Mouse (Mus musculus): Measurements from ENCODE around the gene Cacfd1.

The Cacfd1 gene

DNA sequence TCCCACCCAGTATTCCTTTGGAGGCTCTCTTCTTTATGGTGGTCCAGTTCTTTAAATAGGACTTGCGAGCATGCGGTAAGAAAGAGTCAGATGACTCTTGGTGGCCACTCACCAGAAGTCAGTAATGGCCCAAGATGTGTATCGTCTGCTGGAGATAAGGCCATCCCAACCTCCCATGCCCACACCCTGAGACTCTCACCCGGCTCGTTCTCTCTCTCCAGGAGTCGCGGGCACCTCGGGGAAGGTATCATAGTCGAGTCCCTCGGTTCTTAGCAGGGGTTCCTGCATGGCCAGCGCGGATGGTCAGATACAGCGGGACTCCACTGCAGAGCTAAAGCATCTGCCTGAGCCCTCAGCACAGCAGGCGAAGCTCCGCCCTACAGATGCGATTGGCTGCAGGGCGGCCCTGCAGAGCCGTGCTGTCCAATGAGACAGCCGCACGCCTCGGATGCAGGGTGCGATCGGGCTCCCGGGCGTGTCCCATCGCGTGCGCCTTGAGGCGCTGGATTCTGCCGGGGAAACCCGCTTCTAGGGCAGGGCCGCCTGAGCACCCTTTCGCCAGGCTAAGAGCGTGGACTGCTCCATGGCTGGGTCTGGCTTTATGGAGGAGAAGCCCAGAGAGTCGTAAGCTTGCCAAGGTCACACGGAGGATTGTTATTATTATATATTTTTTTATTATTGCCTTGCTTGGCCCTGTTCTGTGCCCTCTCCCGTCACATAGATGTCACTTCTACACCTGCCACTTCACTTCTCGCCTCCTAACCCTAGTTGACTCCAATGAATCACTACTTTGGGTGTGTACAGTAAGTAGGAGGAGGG lies 18.1 kb downstream of the Cacfd1 start, which contains the start of gene Slc2a6:
Gene Slc2a6, minus strand, starts transcription at position 381 of the 819 bp plus-strand sequence.
- DNase-seq (ENCODE audit: low read depth): peak; percentile 78

DNA sequence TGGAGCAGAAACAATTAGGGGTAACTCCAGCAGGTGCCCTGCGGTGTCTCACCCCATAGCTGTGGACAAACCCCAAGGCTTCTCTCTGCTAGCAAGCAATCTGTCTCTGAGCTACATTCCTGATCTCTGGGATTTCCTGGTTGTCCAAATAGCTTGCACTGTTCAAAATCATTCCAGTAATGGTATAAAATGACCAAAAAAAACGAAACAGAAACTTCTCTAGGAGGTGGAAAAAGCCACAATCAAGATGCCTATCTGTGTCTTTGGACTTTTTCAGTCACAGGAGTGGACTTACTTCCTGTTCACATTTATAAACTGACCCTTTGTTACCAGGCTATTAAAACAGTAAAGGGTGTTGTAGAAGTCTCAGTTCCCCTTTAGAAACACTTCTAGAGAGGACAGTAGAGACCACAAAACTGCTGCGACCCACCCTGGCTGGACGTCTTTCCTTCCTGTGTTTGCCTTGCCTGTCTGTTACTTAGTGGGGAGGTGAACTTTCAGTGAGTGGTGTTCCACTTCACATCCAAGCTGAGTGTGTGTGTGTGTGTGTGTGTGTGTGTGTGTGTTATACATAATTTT lies 18.8 kb downstream of the Cacfd1 start:
- no peak for DNase-seq (ENCODE audit: low read depth)

DNA sequence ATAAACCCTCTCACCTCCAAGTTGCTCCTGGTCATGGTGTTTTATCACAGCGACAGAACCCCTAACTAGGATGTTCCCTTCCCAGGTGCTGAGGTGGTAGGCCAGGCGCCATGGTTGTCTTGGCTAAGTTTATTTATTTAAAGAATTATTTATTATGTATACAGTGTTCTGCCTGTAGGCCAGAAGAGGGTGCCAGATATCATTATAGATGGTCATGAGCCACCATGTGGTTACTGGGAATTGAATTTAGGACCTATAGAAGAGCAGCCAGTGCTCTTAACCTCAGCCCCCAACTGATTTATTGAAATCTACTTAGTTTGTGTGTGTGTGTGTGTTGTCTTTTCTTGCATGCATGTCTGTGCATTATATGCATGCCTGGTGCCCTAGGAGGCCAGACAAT lies 22.6 kb downstream of the Cacfd1 start:
- no peak for DNase-seq (ENCODE audit: low read depth)

DNA sequence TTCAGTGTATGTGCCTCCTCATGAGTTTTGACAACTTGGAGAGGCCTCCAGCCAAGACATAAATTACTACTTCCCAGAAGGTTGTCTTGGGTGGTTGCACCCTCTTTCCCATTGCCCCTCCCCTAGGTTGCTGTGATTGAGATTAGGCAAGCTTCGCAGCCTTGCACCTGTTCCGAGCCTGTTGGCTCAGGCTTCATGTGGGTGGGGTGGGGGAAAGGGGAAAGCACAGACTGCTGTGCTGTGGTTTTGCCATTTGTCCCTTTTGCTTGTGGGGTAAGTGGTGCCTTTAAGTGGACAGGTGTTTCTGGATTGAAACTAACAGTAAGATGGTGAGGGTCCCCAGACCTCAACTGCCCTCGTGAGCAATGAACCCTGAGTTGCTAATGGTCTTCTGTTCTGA lies 26.3 kb downstream of the Cacfd1 start:
- DNase-seq (ENCODE audit: low read depth): no peak

DNA sequence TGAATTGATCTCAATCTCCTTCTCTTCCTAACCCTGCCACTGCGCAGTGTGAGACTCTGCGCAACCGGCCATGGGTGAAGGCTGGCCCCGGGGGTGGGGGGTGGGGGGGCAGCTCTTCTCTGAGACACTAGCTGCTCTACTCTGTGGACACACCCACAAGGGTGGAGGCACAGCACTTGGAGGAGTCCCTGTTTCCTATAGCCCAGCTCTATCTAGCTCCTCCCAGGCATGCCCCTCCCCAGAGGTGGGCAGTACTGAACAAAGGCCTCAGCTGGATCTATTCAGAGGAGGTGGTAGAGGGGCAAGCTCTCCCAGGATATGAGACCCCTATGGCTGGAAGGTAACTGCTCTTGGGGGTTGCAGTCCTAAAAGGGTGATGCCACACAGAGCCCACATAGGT lies 27.3 kb downstream of the Cacfd1 start:
- DNase-seq (ENCODE audit: low read depth): no peak

DNA sequence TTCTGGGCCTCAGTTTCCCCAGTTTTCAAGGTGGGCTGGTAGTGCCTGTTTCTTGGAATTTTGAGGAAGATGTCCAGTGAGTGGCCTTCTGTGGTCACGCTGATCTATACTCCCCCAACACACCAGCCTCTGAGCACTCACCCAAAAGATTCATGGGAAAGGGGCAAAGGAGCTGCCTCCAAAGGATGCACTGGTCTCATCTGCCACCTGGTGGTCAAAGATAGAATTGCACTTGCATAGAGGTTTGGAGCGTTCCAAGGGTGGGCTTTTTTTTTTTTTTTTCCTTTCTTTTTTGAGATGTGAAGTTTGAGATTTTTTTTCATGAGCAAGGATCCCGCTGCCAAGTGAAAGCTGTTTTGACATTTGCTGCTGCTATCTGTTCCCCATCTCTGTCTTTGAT lies 28.9 kb downstream of the Cacfd1 start:
- peak; percentile 51 for DNase-seq (ENCODE audit: low read depth)

DNA sequence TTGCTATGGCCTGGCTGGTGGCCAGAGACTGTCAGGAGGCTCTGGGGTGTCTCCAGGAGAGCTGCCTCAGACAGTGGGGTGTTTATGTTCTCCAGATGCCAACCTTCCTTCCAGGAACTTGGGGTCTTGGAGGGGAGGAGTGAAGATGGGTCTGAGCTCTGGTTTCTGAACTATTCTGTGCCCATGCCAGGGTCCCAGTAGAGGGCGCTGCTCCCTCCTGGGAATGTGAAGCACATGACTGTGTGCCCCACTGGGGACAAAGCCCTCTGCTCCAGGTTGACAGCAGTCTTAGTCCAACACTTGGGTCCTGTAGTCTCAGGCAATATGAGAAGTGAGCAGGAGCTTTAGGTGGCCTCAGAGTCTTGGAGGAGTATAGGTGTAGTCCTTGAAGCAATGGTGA lies 29.6 kb downstream of the Cacfd1 start:
- no peak for DNase-seq (ENCODE audit: low read depth)

DNA sequence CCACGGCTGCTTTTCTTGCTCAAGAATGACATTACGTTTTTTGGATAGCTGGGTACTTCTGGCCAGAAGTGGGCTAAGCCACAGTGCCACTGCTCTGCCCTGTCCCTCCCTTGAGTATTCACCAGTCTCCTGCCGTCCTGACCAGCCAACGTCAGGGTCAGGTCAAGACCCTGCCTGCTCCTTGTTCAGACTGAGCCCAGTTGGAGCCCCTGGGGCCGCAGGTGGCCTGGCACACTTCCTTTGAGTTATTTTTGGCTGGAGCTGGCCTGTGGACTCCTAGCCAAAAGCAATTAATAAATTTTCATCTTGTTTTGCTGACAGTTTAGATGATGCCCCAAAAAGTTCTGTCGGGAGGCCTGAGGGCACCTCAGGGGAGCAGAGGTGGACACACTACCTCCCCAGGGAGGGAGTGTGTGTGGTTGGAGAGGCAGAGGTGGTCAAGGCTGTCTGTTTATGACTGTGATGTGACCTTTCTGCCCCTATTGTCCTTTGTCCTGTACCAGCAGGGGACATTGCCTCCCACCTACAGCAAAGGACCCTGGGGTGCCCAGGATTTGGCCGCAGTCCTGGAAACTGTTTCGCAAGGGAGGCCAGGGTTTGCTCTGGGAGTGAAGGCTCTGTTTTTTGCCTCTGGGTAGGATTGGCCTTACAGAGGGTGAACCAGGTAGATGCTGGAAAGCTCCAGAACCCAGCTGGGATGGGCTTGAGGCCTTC lies 32.6 kb downstream of the Cacfd1 start:
- DNase-seq (ENCODE audit: low read depth): no peak

DNA sequence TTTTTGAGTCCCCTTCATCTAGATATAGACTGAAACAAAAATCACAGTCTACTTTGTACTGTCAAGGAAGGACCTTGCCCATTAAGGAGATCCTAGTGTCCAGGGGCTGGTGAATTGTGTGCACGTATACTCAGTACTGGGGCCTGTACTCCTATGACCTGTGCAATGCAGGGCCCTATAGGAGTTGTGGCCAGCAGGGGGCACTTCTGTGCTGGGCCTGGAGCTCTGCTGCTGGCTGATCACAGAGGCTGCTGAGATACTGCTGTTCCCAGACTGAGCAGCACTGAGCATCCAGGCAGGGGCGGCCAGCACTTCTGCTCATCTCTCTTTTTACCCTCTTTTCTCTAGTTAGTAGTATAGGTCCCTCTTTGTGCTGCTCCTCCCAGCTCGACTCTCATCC lies 33.7 kb downstream of the Cacfd1 start:
- DNase-seq (ENCODE audit: low read depth): no peak

DNA sequence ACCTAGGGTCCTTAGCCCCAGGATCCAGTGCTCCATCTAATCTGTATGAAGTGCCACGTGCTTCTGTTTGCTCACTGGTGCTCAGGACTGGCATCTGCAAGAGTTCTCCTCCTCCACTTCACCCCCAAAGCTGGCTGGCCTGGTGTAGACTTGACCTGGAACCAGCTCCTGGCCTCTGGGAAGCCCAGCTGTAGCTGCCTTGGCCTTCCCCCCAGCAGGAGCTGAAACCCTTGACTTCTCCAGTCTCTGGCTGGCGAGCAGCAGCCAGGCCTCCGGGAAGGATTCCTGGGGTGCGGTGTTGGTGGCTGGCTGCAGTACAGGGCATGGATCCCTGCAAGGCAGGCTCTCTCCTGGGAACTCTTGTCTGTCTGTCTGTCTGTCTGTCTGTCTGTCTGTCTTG lies 34.4 kb downstream of the Cacfd1 start:
- no peak for DNase-seq (ENCODE audit: low read depth)

DNA sequence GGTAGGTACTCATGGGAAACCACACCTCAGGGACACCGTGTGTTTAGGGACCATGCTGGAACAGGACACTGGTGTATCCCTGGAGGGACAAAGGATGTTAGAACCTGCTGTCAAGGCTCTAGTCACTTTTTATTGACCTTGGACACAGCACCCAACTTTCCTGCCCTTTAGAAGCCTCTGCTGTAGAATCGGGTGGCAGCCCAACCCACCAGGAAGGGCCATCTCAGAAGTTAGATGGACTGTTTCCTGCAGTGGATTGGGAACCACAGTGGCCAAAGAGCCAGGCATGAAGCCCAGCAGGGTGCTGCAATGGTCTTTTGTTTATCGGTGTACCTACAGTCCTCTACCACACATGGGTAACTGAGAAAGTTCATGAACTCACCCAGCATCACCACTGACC lies 34.9 kb downstream of the Cacfd1 start:
- DNase-seq (ENCODE audit: low read depth): no peak

DNA sequence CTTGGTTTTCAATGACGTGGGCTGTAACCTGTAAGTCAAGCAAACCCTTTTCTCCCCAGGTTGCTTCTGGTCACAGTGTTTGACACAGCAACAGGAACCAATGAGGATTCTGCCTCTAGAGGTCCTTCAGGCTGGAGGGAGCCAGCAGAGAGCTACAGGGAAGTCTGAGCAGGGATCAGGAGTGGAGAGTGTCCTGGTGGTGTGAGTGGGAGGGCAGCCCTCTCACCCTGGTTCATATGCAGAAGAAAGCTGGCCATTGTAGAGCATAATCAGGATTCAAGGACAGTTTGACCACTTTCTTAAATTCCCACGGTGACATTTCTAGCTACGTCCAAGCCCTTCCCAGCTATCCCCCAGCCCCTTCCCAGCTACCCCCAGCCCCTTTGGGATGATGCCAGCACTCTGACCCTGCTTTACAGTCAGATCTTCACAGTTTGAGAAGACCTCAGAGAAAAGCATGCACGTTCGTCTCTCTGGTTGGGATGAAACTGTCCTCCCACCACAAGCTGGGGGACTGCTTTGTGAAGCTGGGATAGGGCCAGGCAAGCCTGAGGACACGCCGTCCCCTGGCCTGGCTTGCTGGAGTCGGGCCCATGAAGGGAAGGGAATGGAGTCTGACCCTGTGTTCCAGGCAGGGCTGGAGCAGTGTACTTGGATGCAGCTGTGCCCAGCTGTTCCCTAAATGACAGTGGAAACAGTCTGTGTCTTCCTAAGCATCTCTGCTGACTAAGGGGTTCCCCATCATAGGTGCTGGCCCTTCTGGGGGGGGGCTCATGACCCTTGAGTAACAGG lies 36.4 kb downstream of the Cacfd1 start:
- no peak for DNase-seq (ENCODE audit: low read depth)

DNA sequence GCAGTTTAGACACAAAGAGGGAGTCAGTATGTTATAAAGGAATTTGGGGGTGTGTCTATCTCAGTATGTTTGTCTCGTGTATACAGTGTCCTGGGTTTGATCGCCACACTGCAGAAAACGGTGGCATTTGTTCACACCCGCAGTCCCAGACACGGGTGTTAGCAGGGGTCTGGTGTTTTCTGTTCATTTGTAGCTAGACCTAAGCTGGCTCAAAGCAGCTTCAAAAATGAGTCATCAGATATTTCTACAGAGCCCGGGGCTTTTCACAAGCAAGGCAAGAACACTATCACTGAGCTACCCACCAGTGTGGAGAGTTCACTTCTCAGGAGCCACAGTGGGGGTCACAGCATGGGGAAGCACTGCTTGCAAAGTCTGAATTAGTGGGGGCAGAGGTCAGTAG lies 39.7 kb downstream of the Cacfd1 start:
- DNase-seq (ENCODE audit: low read depth): no peak

DNA sequence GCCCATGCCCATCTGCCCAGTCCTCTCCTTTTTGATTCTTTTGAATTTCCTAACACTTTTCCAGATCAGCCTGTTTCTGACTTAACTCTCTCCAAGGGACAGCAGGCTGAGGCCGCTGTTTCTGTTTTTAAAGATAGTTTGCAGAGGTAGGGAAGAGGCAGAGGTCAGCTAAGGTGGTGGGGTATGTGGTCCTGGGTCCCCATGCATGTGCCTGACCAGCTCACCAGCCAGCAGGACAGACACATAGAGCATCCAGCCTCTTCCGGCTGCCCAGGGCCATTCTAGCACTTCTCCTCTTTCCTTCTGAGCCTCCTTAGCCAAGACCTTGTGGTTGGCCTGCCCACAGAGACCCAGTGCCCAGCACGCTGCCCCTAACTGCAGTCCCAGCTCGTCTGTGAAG lies 48.5 kb downstream of the Cacfd1 start:
- no peak for DNase-seq (ENCODE audit: low read depth)

DNA sequence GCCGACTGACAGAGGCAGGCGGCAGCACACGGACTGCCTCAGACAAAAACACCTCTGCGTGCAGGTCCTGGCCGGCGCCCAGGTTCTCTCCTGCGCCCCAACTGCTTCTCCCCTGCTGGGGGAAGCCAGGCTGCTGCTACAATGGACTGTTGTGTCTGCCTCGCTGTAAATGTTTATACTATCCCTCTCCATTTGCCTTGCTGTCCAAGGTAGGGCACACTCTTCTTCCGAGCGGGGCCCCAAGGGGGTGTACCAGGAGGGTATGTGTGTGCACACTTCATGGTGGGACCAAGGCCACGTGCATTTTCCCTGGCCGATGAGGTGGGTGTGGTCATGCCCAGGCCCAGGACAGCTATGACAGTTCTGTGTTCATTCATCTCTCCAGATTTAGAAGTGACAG lies 49.0 kb downstream of the Cacfd1 start:
- no peak for DNase-seq (ENCODE audit: low read depth)

DNA sequence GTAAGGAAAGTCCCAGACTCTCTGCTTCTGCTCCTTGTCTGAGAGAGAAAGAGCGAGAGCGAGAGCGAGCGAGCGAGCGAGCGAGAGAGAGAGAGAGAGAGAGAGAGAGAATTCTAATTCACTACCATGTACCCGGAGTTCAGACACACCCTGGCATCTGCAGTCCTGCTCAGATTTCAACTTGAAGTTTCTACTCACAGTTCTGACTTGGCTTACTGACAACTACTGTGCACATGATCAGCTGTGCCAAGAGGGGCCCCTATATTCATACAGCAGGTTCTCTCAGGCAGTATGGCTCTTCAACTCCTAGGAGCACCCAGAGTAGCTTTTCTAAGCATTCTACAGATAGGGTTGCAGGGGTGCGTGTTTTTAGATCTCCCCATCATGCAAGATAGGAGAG lies 49.5 kb downstream of the Cacfd1 start:
- no peak for DNase-seq (ENCODE audit: low read depth)

DNA sequence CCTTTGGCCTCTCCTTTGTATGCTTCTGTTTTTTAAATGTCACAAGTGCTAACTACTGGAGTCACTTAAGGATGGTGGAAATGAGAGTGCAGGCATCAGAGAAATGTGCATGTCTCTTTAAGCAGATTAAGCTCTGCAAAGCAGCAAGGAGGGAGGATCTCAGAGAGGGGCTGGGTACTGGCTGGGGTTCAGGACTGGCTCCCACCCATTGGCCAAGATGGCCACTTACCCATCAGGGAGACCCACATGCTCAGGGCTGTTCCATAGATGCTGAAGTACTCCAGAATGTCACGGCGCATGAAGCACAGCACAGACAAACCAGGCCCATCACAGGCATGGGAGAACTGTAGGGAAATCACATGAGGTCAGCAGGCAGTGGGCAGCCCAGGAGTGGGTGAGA lies 57.4 kb downstream of the Cacfd1 start:
- DNase-seq (ENCODE audit: low read depth): no peak

DNA sequence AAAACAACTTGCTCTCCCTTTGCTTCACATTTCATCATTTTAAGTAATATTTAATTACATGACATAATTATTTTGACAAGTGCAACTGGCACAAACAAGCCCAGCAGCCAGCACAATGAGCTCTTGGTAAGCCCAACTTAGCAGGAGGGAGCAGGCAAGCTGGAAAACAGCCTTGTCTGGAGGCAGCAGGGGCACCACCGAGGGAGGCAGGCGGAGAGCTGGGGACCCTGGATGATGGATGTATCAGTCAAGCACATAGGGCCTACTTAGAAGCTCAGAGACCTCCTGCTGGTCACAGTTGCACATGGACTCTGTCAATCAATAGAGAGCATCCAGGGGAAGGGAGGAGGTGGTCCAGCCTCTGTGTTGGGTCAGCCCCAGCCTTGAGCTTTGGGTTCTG lies 58.3 kb downstream of the Cacfd1 start:
- DNase-seq (ENCODE audit: low read depth): no peak

DNA sequence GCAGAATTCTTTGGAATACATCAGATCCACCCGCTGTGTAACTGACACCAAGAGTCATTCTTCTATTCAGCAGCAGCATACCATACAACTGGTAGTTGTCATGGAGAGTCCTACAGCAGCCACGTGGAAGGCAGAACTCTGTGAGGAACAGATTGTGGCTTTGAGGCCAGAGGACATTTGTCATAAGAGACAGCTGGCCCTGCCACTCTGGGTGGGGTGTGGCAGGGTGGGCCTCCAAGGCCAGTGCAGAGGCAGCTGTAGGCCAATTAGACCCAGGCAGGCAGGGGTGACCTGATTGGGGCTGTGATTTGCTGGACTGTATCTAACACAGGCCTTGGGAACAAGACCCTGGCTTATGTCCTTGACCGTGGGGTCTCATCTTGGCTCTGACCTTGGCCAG lies 59.9 kb downstream of the Cacfd1 start:
- no peak for DNase-seq (ENCODE audit: low read depth)

DNA sequence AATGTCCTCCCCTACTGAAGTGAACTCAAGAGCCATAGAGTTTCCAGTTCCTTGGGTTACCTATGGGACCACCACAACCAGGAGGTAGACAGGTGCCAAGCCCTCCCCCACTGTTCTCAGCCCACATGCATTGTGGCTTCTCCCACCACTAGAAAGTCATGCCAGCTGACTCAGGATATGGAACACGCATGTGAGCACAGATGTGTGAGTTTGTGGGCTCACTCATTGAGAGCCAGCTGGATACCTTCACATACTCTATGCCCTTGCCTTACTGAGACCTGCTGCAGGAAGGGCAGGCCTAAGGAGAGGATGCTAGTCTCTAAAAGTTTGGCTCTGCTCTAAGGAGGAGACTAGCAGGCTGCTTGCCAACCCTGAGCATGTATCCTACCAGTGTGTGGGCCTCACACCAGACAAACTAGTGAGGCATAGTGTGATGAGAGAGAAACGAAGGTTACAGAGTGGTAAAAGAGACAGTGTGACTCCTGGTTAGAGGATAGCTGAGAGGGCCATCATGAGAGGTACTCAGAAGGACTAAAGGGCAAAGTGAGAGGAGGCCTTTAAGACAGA lies 60.6 kb downstream of the Cacfd1 start:
- DNase-seq (ENCODE audit: low read depth): no peak

All from c-Kit-positive CD71-positive TER-119-negative erythroid progenitor cells, embryonic 14.5 days (primary cell).